In the genomic region with DNA sequence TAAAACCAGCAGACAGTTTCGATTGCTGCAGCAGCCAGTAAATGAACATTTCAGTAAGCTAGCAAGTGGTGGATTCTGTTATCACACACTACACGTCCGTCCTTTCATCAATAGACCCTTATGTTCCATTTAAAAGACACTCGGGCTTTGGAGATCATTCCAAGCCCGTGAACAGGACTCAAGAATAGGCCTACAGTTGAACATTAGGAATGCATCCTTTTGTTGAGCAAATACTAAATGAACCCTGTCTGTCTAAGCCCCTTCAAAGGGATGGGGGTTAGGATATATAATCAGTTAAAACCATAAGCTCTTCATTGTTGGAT, we compare ENCODE assay signal across 7 mouse cellular contexts. TPM values are rescaled to one million over a fixed set of nuclear protein-coding genes. Genes with fewer than 3 reads are reported as not detected.
DNase-seq lines count a peak whose midpoint lies in the region; ATAC-seq lines count a peak whose summit lies in the region.

No protein-coding gene starts in this region.

- H3K9ac ChIP-seq in lung, embryonic 16.5 days (ENCODE audit: low read length): no peak overlapping the region
- peak overlapping the region; percentile 35; the same call in 1 of the 2 replicates for H3K9ac ChIP-seq in forebrain, embryonic 11.5 days (ENCODE audit: low read length)
- H3K9ac ChIP-seq in limb, embryonic 13.5 days: peak overlapping the region; percentile 66
- H3K9ac ChIP-seq in stomach, embryonic 14.5 days (replicated peaks; ENCODE audit: low read depth, low read length): no peak overlapping the region

- H3K4me1 ChIP-seq in lung, embryonic 16.5 days (replicated peaks; ENCODE audit: control insufficient read depth, insufficient read depth, low read length): peaks cover 7% of the 10 kb centered on the region; the same call in 1 of the 2 replicates
- H3K4me1 ChIP-seq in forebrain, embryonic 11.5 days (replicated peaks; ENCODE audit: control insufficient read depth, insufficient read depth, low read length): peaks cover 4% of the 10 kb centered on the region
- peaks cover 21% of the 10 kb centered on the region for H3K4me1 ChIP-seq in limb, embryonic 13.5 days
- H3K4me1 ChIP-seq in stomach, embryonic 14.5 days (ENCODE audit: control insufficient read depth, insufficient read depth, low read length): no peaks in the 10 kb centered on the region

- ATAC-seq in lung, embryonic 16.5 days (ENCODE audit: low read depth): no peak
- ATAC-seq in forebrain, embryonic 11.5 days (replicated peaks; ENCODE audit: low FRiP score): no peak
- ATAC-seq in limb, embryonic 13.5 days (ENCODE audit: low FRiP score, low read depth): no peak
- no peak for ATAC-seq in stomach, embryonic 14.5 days (ENCODE audit: insufficient number of reproducible peaks, insufficient read depth, low FRiP score, low read depth)

- intact Hi-C loops in gastrocnemius, postnatal 36 days (cut with DNase I): no loop called here

- H3K4me3 ChIP-seq in lung, embryonic 16.5 days (ENCODE audit: low read length): peak overlapping the region; percentile 63
- peak overlapping the region; percentile 47 for H3K4me3 ChIP-seq in forebrain, embryonic 11.5 days (ENCODE audit: low read depth, low read length)
- peak overlapping the region; percentile 55 for H3K4me3 ChIP-seq in limb, embryonic 13.5 days
- peak overlapping the region; percentile 48 for H3K4me3 ChIP-seq in stomach, embryonic 14.5 days (ENCODE audit: low read depth, low read length)

- H3K27ac ChIP-seq in lung, embryonic 16.5 days (ENCODE audit: low read length): no peak overlapping the region
- no peak overlapping the region for H3K27ac ChIP-seq in forebrain, embryonic 11.5 days (ENCODE audit: low read depth, low read length)
- H3K27ac ChIP-seq in limb, embryonic 13.5 days: no peak overlapping the region; the same call in 1 of the 2 replicates
- no peak overlapping the region for H3K27ac ChIP-seq in stomach, embryonic 14.5 days (ENCODE audit: low read length)

- no peaks in the 10 kb centered on the region for H3K36me3 ChIP-seq in lung, embryonic 16.5 days (ENCODE audit: control insufficient read depth, insufficient read depth, low read length)
- no peaks in the 10 kb centered on the region for H3K36me3 ChIP-seq in forebrain, embryonic 11.5 days (ENCODE audit: control insufficient read depth, insufficient read depth, low read length)
- H3K36me3 ChIP-seq in limb, embryonic 13.5 days: no peaks in the 10 kb centered on the region
- H3K36me3 ChIP-seq in stomach, embryonic 14.5 days (ENCODE audit: control insufficient read depth, insufficient read depth, low read length): no peaks in the 10 kb centered on the region

- H3K9me3 ChIP-seq in lung, embryonic 16.5 days (ENCODE audit: control insufficient read depth, low read length): no peaks in the 10 kb centered on the region
- H3K9me3 ChIP-seq in forebrain, embryonic 11.5 days (ENCODE audit: control insufficient read depth, low read length): no peaks in the 10 kb centered on the region
- no peaks in the 10 kb centered on the region for H3K9me3 ChIP-seq in limb, embryonic 13.5 days
- no peaks in the 10 kb centered on the region for H3K9me3 ChIP-seq in stomach, embryonic 14.5 days (ENCODE audit: control insufficient read depth, low read depth, low read length)

- peak overlapping the region; percentile 92 for H3K4me2 ChIP-seq in lung, embryonic 16.5 days (ENCODE audit: low read depth, low read length)
- H3K4me2 ChIP-seq in forebrain, embryonic 11.5 days (ENCODE audit: low read depth, low read length, severe bottlenecking): peak overlapping the region; percentile 78
- H3K4me2 ChIP-seq in limb, embryonic 13.5 days (replicated peaks): peak overlapping the region; percentile 83
- H3K4me2 ChIP-seq in stomach, embryonic 14.5 days (replicated peaks; ENCODE audit: low read depth, low read length): peak overlapping the region; percentile 76

- peaks cover 80% of the 10 kb centered on the region for H3K27me3 ChIP-seq in lung, embryonic 16.5 days (ENCODE audit: control insufficient read depth, insufficient read depth, low read depth, low read length)
- H3K27me3 ChIP-seq in forebrain, embryonic 11.5 days (ENCODE audit: control insufficient read depth, insufficient read depth, low read length): peaks cover 67% of the 10 kb centered on the region
- peaks cover 70% of the 10 kb centered on the region for H3K27me3 ChIP-seq in limb, embryonic 13.5 days
- H3K27me3 ChIP-seq in stomach, embryonic 14.5 days (ENCODE audit: control insufficient read depth, insufficient read depth, low read length): peaks cover 56% of the 10 kb centered on the region

- WGBS in lung, embryonic 16.5 days: 4% methylated on average over 5 of the region's 5 CpGs
- WGBS in forebrain, embryonic 11.5 days: 8% methylated on average over 5 of the region's 5 CpGs
- 8% methylated on average over 5 of the region's 5 CpGs for WGBS in limb, embryonic 13.5 days
- WGBS in stomach, embryonic 14.5 days: 10% methylated on average over 5 of the region's 5 CpGs

- DNase-seq in lung, postnatal 14 days: no peak
- DNase-seq in forebrain, embryonic 11.5 days (ENCODE audit: low spot score): no peak
- DNase-seq in gastrocnemius, postnatal 36 days: no peak
- DNase-seq in frontal cortex, postnatal 10 days (ENCODE audit: low spot score in 2 of 2): no peak

RNA-seq across cellular contexts. Expression of a gene that starts 14.6 kb away (rescaled TPM):
- polyA plus RNA-seq in lung, embryonic 16.5 days (2015; fragmentation: Nextera tagmentation; extraction: Ambion mirVana): 0.10 and 0.34 TPM in 2 replicates
- polyA plus RNA-seq in forebrain, embryonic 11.5 days (2014; fragmentation: Nextera tagmentation; extraction: Ambion mirVana): 3.3 and 3.6 TPM in 2 replicates
- 8.3 and 9.5 TPM in 2 replicates for polyA plus RNA-seq in limb, embryonic 13.5 days (2015; fragmentation: Nextera tagmentation; extraction: Ambion mirVana)
- polyA plus RNA-seq in stomach, embryonic 14.5 days (2014; fragmentation: Nextera tagmentation; extraction: Ambion mirVana): 0.94 and 1.2 TPM in 2 replicates
- not detected for total RNA-seq in gastrocnemius, postnatal 36 days (2021)

Comparison
In these comparisons a context has a peak if more than half of its experiments do, and no peak if none do; other contexts are left out.
1. H3K9ac ChIP-seq: peak in forebrain, embryonic 11.5 days (single experiment) and limb, embryonic 13.5 days (single experiment); none in lung, embryonic 16.5 days (single experiment) and stomach, embryonic 14.5 days (single experiment).
2. Peak in every context shown above with its lines, with median percentiles within 50 percentile points of each other: H3K4me2 ChIP-seq and H3K4me3 ChIP-seq.